Mouse (Mus musculus) cerebellum, adult 2 months (tissue): ENCODE measurements at regions not wholly inside any gene's neighbourhood (a gene's known extent, or its start where the extent isn't known, plus 50 kb on each side); places are given as distances from the start of the nearest gene placed in this dataset.

Experiments
- DNase-seq, 2 experiments: peaks; one replicate each; pipeline ENCODE4 v3.0.0; 2021
- H3K27ac ChIP-seq: fragments of 200-500 bp; 2 replicates; pipeline ENCODE4 v1.5.1; 2012; ENCODE audit warnings: low read length, control low read depth, inconsistent platforms; ENCODE audit not compliant: insufficient read depth
- H3K27me3 ChIP-seq: fragments of 200-500 bp; 2 replicates; pipeline ENCODE4 v1.6.1; 2012; ENCODE audit warnings: inconsistent platforms, mild to moderate bottlenecking, low read length, moderate library complexity; ENCODE audit not compliant: control insufficient read depth, insufficient read depth
- H3K4me1 ChIP-seq: fragments of 200-500 bp; 2 replicates; pipeline ENCODE4 v1.6.1; 2011; ENCODE audit warnings: low read length; ENCODE audit not compliant: control insufficient read depth, insufficient read depth
- H3K4me3 ChIP-seq: fragments of 200-500 bp; replicated peaks from 2 replicates; pipeline ENCODE3; 2011; ENCODE audit warnings: mild to moderate bottlenecking, low read depth, low read length, control low read depth; ENCODE audit not compliant: insufficient read depth
- CTCF ChIP-seq: fragments of 200-500 bp; IDR thresholded peaks from 2 replicates; pipeline ENCODE4 v1.5.1; 2011; ENCODE audit warnings: low read depth, mild to moderate bottlenecking, control low read depth, low read length, moderate library complexity, borderline replicate concordance; ENCODE audit not compliant: insufficient read depth
- POLR2A ChIP-seq: fragments of 200-500 bp; IDR thresholded peaks from 2 replicates; pipeline ENCODE4 v1.6.1; 2011; ENCODE audit warnings: low read length, control low read depth, borderline replicate concordance; ENCODE audit not compliant: insufficient read depth
- WGBS: fragments of 180-500 bp; shearing (Covaris S2); methylation state at CpG from one replicate; pipeline ENCODE4 v1.1.7; 2018; 5-methylcytosine and 5-hydroxymethylcytosine counted together

- no peak for DNase-seq
- TF ChIP-seq POLR2A (no peak), CTCF (no peak)
- Histone ChIP-seq H3K27me3 (no peaks in the 10 kb centered on the region), H3K4me3 (no peak overlapping the region), H3K27ac (no peak overlapping the region), H3K4me1 (peaks cover 7% of the 10 kb centered on the region)
- 53% methylated on average over 10 of the region's 10 CpGs for WGBS
Measured at GRCm38 (mm10) chr4:9094522-9094921, 855.7 kb upstream of the Car8 start.

- WGBS: 73% methylated on average over 6 of the region's 6 CpGs
- no peak for DNase-seq
- TF ChIP-seq POLR2A: no peak
- TF ChIP-seq CTCF: no peak
- Histone ChIP-seq H3K27ac (no peak overlapping the region), H3K4me1 (peaks cover 7% of the 10 kb centered on the region), H3K4me3 (no peak overlapping the region), H3K27me3 (no peaks in the 10 kb centered on the region)
Measured at GRCm38 (mm10) chr4:9094076-9094475, 855.2 kb upstream of the Car8 start.

- no peak for DNase-seq
- Histone ChIP-seq H3K27ac (no peak overlapping the region), H3K4me3 (no peak overlapping the region), H3K27me3 (no peaks in the 10 kb centered on the region), H3K4me1 (peaks cover 22% of the 10 kb centered on the region)
- 88% methylated on average over 13 of the region's 13 CpGs for WGBS
- no peak for TF ChIP-seq POLR2A
- TF ChIP-seq CTCF: no peak
Measured at GRCm38 (mm10) chr4:9083526-9083925, 844.7 kb upstream of the Car8 start.

- no peak overlapping the region; the same call in 1 of the 2 replicates for H3K27ac ChIP-seq
- TF ChIP-seq POLR2A (no peak), CTCF (no peak)
- peaks cover 22% of the 10 kb centered on the region for H3K4me1 ChIP-seq
- H3K27me3 ChIP-seq: no peaks in the 10 kb centered on the region
- whole genome bisulfite sequencing: 45% methylated on average over 14 of the region's 14 CpGs
- no peak overlapping the region for H3K4me3 ChIP-seq
- peak; percentile 58 to 70 for DNase-seq
Measured at GRCm38 (mm10) chr4:9081701-9082562, 843.1 kb upstream of the Car8 start.

- H3K27ac ChIP-seq: no peak overlapping the region
- H3K4me3 ChIP-seq: no peak overlapping the region
- H3K4me1 ChIP-seq: peaks cover 22% of the 10 kb centered on the region
- WGBS: 69% methylated on average over 15 of the region's 15 CpGs
- TF ChIP-seq POLR2A: no peak
- TF ChIP-seq CTCF: no peak
- no peaks in the 10 kb centered on the region for H3K27me3 ChIP-seq
- DNase-seq: peak; percentile 36 to 41
Measured at GRCm38 (mm10) chr4:9080821-9081493, 842.1 kb upstream of the Car8 start.

GRCm38 (mm10) chr4:9079828-9080245 lies 841.0 kb upstream of the Car8 start:
- TF ChIP-seq CTCF (no peak), POLR2A (no peak)
- peaks cover 22% of the 10 kb centered on the region for H3K4me1 ChIP-seq
- no peak overlapping the region for H3K27ac ChIP-seq
- 33% methylated on average over 4 of the region's 4 CpGs for WGBS
- no peak overlapping the region for H3K4me3 ChIP-seq
- DNase-seq: no peak
- no peaks in the 10 kb centered on the region for H3K27me3 ChIP-seq

- WGBS: 70% methylated on average over 2 of the region's 2 CpGs
- DNase-seq: peak in 1 of 2 experiments; percentile 7
- Histone ChIP-seq H3K27me3 (no peaks in the 10 kb centered on the region), H3K4me3 (no peak overlapping the region), H3K4me1 (peaks cover 12% of the 10 kb centered on the region), H3K27ac (peak overlapping the region; percentile 19; the same call in 1 of the 2 replicates)
- no peak for TF ChIP-seq POLR2A
- no peak for TF ChIP-seq CTCF
Measured at GRCm38 (mm10) chr4:9074447-9074846, 835.6 kb upstream of the Car8 start.

- WGBS: 26% methylated on average over 8 of the region's 8 CpGs
- no peaks in the 10 kb centered on the region for H3K27me3 ChIP-seq
- no peak overlapping the region for H3K4me3 ChIP-seq
- peak; percentile 50 to 74 for DNase-seq
- TF ChIP-seq POLR2A: no peak
- TF ChIP-seq CTCF: no peak
- peak overlapping the region; percentile 19 for H3K27ac ChIP-seq
- peaks cover 12% of the 10 kb centered on the region for H3K4me1 ChIP-seq
Measured at GRCm38 (mm10) chr4:9073736-9074428, 835.0 kb upstream of the Car8 start.
